Mouse (Mus musculus): ENCODE results near the gene Nrn1. TPM values are rescaled to one million over a fixed set of nuclear protein-coding genes. Genes with fewer than 3 reads are reported as not detected.

Gene Nrn1
- polyA plus RNA-seq (2015; fragmentation: Nextera tagmentation; extraction: Ambion mirVana) = 49.6 and 55.1 TPM in 2 replicates

GRCm38 (mm10) chr13:36734731-36735571 is at the start of gene Nrn1:
Gene Nrn1 (minus strand): TSS chr13:36735131.
- Histone ChIP-seq H3K4me1 (replicated peaks) (peaks cover 18% of the 10 kb centered on the region), H3K36me3 (no peaks in the 10 kb centered on the region), H3K4me2 (replicated peaks) (peak within 1 kb of the TSS; percentile 89), H3K9me3 (no peaks in the 10 kb centered on the region), H3K27me3 (replicated peaks) (peaks cover 29% of the 10 kb centered on the region), H3K27ac (peak within 1 kb of the TSS; percentile 83), H3K9ac (peak within 1 kb of the TSS; percentile 50), H3K4me3 (replicated peaks) (peak within 1 kb of the TSS; percentile 47)
- WGBS = under 1% methylated on average over 50 of the region's 50 CpGs
- ATAC-seq = peak; percentile 16

- no peak overlapping the region for H3K9ac ChIP-seq
- 47% methylated on average over 5 of the region's 5 CpGs for WGBS
- H3K9me3 ChIP-seq = no peaks in the 10 kb centered on the region
- no peaks in the 10 kb centered on the region for H3K4me1 ChIP-seq (replicated peaks)
- no peaks in the 10 kb centered on the region for H3K27me3 ChIP-seq (replicated peaks)
- H3K4me2 ChIP-seq (replicated peaks) = no peak overlapping the region
- no peaks in the 10 kb centered on the region for H3K36me3 ChIP-seq
- no peak overlapping the region for H3K27ac ChIP-seq
- no peak overlapping the region for H3K4me3 ChIP-seq (replicated peaks)
- no peak for ATAC-seq
These were observed 44.7 kb upstream of the Nrn1 start for GRCm38 (mm10) chr13:36779626-36780025.

GRCm38 (mm10) chr13:36766801-36767200 is 31.9 kb upstream of the Nrn1 start:
- ATAC-seq = no peak
- Histone ChIP-seq H3K9ac (no peak overlapping the region), H3K4me3 (replicated peaks) (no peak overlapping the region), H3K4me2 (replicated peaks) (no peak overlapping the region), H3K27me3 (replicated peaks) (no peaks in the 10 kb centered on the region), H3K9me3 (no peaks in the 10 kb centered on the region), H3K4me1 (replicated peaks) (no peaks in the 10 kb centered on the region), H3K27ac (no peak overlapping the region), H3K36me3 (no peaks in the 10 kb centered on the region)
- 60% methylated on average over 2 of the region's 2 CpGs for WGBS

- no peak overlapping the region for H3K27ac ChIP-seq
- 86% methylated on average over 3 of the region's 3 CpGs for whole genome bisulfite sequencing
- no peaks in the 10 kb centered on the region for H3K4me1 ChIP-seq (replicated peaks)
- H3K27me3 ChIP-seq (replicated peaks) = no peaks in the 10 kb centered on the region
- no peak overlapping the region for H3K4me2 ChIP-seq (replicated peaks)
- no peaks in the 10 kb centered on the region for H3K9me3 ChIP-seq
- H3K36me3 ChIP-seq = no peaks in the 10 kb centered on the region
- H3K4me3 ChIP-seq (replicated peaks) = no peak overlapping the region
- no peak overlapping the region for H3K9ac ChIP-seq
- ATAC-seq = no peak
These were observed 16.9 kb upstream of the Nrn1 start for GRCm38 (mm10) chr13:36751861-36752260.

GRCm38 (mm10) chr13:36750056-36750455 is 15.1 kb upstream of the Nrn1 start:
- H3K9me3 ChIP-seq = no peaks in the 10 kb centered on the region
- H3K27me3 ChIP-seq (replicated peaks) = no peaks in the 10 kb centered on the region
- H3K36me3 ChIP-seq = no peaks in the 10 kb centered on the region
- no peak overlapping the region for H3K4me2 ChIP-seq (replicated peaks)
- 32% methylated on average over 2 of the region's 2 CpGs for WGBS
- no peak for ATAC-seq
- H3K9ac ChIP-seq = no peak overlapping the region
- H3K4me1 ChIP-seq (replicated peaks) = no peaks in the 10 kb centered on the region
- H3K27ac ChIP-seq = no peak overlapping the region
- no peak overlapping the region for H3K4me3 ChIP-seq (replicated peaks)

GRCm38 (mm10) chr13:36736619-36736996 is 1.7 kb upstream of the Nrn1 start:
- peaks cover 23% of the 10 kb centered on the region for H3K27me3 ChIP-seq (replicated peaks)
- peaks cover 15% of the 10 kb centered on the region for H3K4me1 ChIP-seq (replicated peaks)
- no peaks in the 10 kb centered on the region for H3K36me3 ChIP-seq
- no peaks in the 10 kb centered on the region for H3K9me3 ChIP-seq
- WGBS = 9% methylated on average over 9 of the region's 9 CpGs
- peak overlapping the region; percentile 62; the same call in 1 of the 2 replicates for H3K27ac ChIP-seq
- peak; percentile 46 for ATAC-seq
- H3K4me2 ChIP-seq (replicated peaks) = peak overlapping the region; percentile 89
- peak overlapping the region; percentile 47 for H3K4me3 ChIP-seq (replicated peaks)
- H3K9ac ChIP-seq = peak overlapping the region; percentile 50; the same call in 1 of the 2 replicates

- H3K27ac ChIP-seq = peak overlapping the region; percentile 62
- peaks cover 23% of the 10 kb centered on the region for H3K27me3 ChIP-seq (replicated peaks)
- H3K4me3 ChIP-seq (replicated peaks) = peak overlapping the region; percentile 47
- H3K4me1 ChIP-seq (replicated peaks) = peaks cover 18% of the 10 kb centered on the region
- H3K36me3 ChIP-seq = no peaks in the 10 kb centered on the region
- WGBS = under 1% methylated on average over 35 of the region's 39 CpGs
- no peaks in the 10 kb centered on the region for H3K9me3 ChIP-seq
- peak overlapping the region; percentile 50 for H3K9ac ChIP-seq
- ATAC-seq = peak; percentile 93
- H3K4me2 ChIP-seq (replicated peaks) = peak overlapping the region; percentile 89
These were observed 1.1 kb upstream of the Nrn1 start for GRCm38 (mm10) chr13:36735901-36736618.

GRCm38 (mm10) chr13:36733989-36734690 is 791 bp downstream of the Nrn1 start:
- Histone ChIP-seq H3K36me3 (no peaks in the 10 kb centered on the region), H3K27me3 (replicated peaks) (peaks cover 37% of the 10 kb centered on the region), H3K9me3 (no peaks in the 10 kb centered on the region), H3K4me2 (replicated peaks) (peak overlapping the region; percentile 89), H3K4me3 (replicated peaks) (peak overlapping the region; percentile 47), H3K4me1 (replicated peaks) (peaks cover 18% of the 10 kb centered on the region), H3K27ac (peak overlapping the region; percentile 83), H3K9ac (peak overlapping the region; percentile 31)
- no peak; the same call in 1 of the 2 replicates for ATAC-seq
- WGBS = under 1% methylated on average over 26 of the region's 26 CpGs

- Histone ChIP-seq H3K4me3 (replicated peaks) (peak overlapping the region; percentile 47), H3K27me3 (replicated peaks) (peaks cover 43% of the 10 kb centered on the region), H3K4me2 (replicated peaks) (peak overlapping the region; percentile 89), H3K36me3 (no peaks in the 10 kb centered on the region), H3K9me3 (no peaks in the 10 kb centered on the region), H3K27ac (peak overlapping the region; percentile 83), H3K9ac (peak overlapping the region; percentile 31), H3K4me1 (replicated peaks) (peaks cover 18% of the 10 kb centered on the region)
- under 1% methylated on average over 10 of the region's 10 CpGs for WGBS
- ATAC-seq = no peak
These were observed 1.4 kb downstream of the Nrn1 start for GRCm38 (mm10) chr13:36733566-36733965.

GRCm38 (mm10) chr13:36732891-36733490 is 1.9 kb downstream of the Nrn1 start:
- peaks cover 49% of the 10 kb centered on the region for H3K27me3 ChIP-seq (replicated peaks)

GRCm38 (mm10) chr13:36731931-36732461 is 2.9 kb downstream of the Nrn1 start:
- Histone ChIP-seq H3K4me2 (replicated peaks) (peak overlapping the region; percentile 89), H3K9ac (peak overlapping the region; percentile 26), H3K27me3 (replicated peaks) (peaks cover 54% of the 10 kb centered on the region), H3K36me3 (no peaks in the 10 kb centered on the region), H3K4me1 (replicated peaks) (peaks cover 19% of the 10 kb centered on the region), H3K9me3 (no peaks in the 10 kb centered on the region), H3K4me3 (replicated peaks) (peak overlapping the region; percentile 34), H3K27ac (no peak overlapping the region)
- no peak for ATAC-seq
- 2% methylated on average over 23 of the region's 23 CpGs for WGBS

More at GRCm38 (mm10) chr13:36732891-36733490, 1.9 kb downstream of the Nrn1 start:
- no peak overlapping the region for H3K27ac ChIP-seq
- H3K9me3 ChIP-seq = no peaks in the 10 kb centered on the region
- peak overlapping the region; percentile 89 for H3K4me2 ChIP-seq (replicated peaks)
- no peaks in the 10 kb centered on the region for H3K36me3 ChIP-seq
- 13% methylated on average over 6 of the region's 6 CpGs for WGBS
- peaks cover 18% of the 10 kb centered on the region for H3K4me1 ChIP-seq (replicated peaks)
- ATAC-seq = no peak
- peak overlapping the region; percentile 47 for H3K4me3 ChIP-seq (replicated peaks)
- no peak overlapping the region for H3K9ac ChIP-seq

Measured in intestine, embryonic 15.5 days (tissue).